Mouse (Mus musculus): ENCODE results near the gene Satb1.

DNA sequence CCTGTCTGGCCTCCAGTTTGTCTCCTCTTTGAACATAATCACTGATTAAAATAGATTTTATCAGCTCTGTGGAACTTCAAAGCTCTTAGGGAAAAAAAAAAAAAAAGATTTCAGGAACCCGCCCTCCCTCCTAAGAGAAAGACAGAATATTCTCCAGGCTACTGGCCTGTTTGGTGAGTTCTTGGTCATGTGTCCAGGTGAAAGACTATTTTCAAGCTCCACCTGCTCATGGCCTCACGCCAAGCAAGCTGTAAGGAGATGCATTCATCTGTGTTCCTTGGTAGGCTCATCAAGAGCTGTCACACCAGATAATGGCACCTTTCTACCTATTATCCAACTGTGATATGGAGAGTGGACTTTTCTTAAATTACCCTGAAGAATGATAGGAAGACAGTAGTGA, 54.1 kb downstream of the Satb1 start:
- TF ChIP-seq POLR2A (IDR thresholded peaks at IDR 0.05; ENCODE audit: insufficient read length, low read depth), result no peak
- no peak for TF ChIP-seq USF1 (IDR thresholded peaks at IDR 0.05; ENCODE audit: low read depth)
- TF ChIP-seq E2F4 (IDR thresholded peaks at IDR 0.05; ENCODE audit: insufficient read depth), result no peak
- TF ChIP-seq MYOD1 (IDR thresholded peaks at IDR 0.05; ENCODE audit: control insufficient read depth in 1 of 3, insufficient read length in 2 of 3, low read depth in 2 of 3), result no peak
- no peak for TF ChIP-seq MYOG (IDR thresholded peaks at IDR 0.05; ENCODE audit: control insufficient read depth in 1 of 3, insufficient read depth in 1 of 3, insufficient read length in 2 of 3, low read depth in 2 of 3)
- TF ChIP-seq MAX (IDR thresholded peaks at IDR 0.05; ENCODE audit: low read depth), result no peak
- TF ChIP-seq POLR2AphosphoS2 (IDR thresholded peaks at IDR 0.05; ENCODE audit: insufficient read length, low read depth), result no peak
- TF ChIP-seq TCF12 (IDR thresholded peaks at IDR 0.05; ENCODE audit: insufficient read depth, poor library complexity, severe bottlenecking), result no peak
- no peak for TF ChIP-seq CEBPB (IDR thresholded peaks at IDR 0.05; ENCODE audit: insufficient read depth, poor library complexity, severe bottlenecking)
- no peak for TF ChIP-seq REST (IDR thresholded peaks at IDR 0.05; ENCODE audit: insufficient read depth, insufficient read length)

Data from myocyte (in vitro differentiated cells).